Mouse (Mus musculus): ENCODE data around the gene Agpat3.
A peak's percentile ranks its signal among the peaks of the same experiment; 100 is the strongest.

Gene Agpat3

GRCm38 (mm10) chr10:78322806-78323205 is 29.5 kb downstream of the Agpat3 start:
- DNase-seq, result peak; percentile 64

DNA sequence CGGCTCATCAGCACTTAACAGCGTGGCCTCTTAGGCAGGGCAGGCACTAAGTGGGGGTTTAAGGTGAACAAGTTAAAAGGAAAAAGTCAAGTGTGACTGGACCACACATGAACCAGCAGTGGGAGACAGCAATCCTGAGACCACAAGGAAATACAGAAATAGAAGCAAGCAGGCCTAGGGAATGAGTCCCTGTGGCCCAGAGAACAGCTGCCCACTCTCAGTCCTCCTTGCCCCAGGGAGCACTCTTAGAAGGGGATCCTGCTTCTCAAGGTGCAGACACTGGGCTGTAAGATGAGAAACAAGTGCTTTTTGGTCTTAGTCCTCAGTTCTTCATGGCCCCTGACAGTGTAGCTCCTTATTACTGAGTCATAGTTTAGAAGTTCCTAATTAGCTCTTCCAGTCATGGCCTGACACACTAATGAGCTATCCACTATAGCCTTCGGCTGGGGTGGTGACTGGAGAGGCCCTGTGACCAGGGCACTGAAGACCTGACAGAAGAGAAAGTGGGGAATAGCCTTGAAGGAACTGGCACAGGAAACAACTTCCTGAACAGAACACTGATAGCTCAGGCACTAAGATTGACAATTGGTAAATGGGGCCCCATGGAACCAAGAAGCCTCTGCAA is 31.0 kb downstream of the Agpat3 start:
- DNase-seq, result no peak

- DNase-seq, result peak; percentile 35
Observed at GRCm38 (mm10) chr10:78320526-78320925, 31.8 kb downstream of the Agpat3 start.

DNA sequence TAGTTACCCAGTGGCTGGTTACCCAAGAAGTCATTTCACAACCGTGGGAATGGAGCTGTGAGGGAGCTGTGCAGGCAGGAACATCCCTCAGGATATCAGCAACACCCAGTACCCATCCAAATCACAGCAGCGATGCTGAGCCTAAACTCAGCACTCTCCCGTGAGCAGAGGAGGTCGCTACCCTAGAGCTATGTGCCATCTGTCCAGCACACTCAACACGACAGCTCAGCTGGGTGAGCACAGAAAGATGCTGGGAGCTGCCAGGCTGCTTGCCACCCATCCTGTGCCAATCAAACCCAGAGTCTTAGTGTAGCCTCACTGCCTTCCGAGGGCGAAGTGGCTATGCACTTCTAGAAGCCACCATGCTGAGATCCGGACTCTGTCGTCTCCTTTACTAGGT is 32.3 kb downstream of the Agpat3 start:
- DNase-seq, result no peak

GRCm38 (mm10) chr10:78317270-78317923 is 34.9 kb downstream of the Agpat3 start:
- no peak for DNase-seq

GRCm38 (mm10) chr10:78316228-78317087 is 35.8 kb downstream of the Agpat3 start:
- no peak for DNase-seq

DNA sequence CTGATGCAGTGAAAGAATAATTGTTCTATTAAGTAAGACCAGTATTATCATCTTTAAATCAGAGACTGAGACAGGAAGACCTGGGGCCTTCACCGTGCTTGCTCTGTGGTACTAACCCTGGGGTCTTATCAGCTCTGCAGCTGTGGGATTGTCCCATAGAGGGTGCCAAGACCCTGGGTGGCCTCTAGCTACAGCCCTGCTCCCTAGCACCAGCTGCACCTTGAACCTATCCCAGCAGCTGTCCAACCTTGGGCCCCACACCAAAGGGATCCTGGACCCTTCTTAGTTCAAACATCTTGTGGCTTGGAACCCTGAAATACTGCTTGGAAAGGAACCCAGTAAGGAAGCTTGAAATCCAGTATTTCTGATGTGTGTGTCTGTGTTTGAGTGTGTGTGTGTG is 37.1 kb downstream of the Agpat3 start:
- DNase-seq, result no peak

DNA sequence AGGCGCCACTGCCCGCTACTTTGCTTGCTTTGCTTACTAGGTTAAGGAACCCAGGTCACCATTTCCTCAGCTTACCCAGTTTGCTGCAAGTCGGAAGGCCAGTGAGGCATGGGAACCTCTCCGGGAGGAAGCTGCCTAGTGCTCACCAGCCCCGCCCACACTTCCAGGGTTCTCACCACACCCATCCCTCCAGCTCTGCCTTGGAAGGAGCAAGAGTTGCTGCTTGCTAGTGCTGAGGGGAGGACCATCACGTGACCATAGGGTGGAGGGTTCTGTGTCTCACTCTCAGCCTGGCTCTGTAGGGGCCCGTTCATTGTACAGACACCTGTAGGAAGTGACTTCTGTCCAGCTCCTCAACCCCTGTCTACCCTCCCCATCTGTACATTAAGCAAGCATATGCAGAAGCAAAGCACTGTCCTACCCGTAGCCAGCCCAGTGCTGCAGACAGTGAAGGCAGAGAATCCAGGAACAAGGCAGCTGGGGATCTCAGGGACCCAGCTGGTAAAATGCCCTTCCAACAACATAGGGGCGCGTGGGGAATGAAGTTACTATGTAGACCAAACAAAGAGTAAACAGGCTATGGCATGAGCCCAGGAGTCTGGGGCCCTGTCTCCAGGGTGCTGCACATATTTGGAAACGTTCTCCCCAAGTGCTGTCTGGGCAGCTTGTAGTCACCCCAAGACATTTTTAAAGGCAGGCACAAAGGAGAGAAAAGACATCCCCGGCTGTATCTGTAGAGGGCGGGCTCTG is 40.2 kb downstream of the Agpat3 start:
- DNase-seq, result no peak

GRCm38 (mm10) chr10:78310747-78311267 is 41.5 kb downstream of the Agpat3 start:
- no peak for DNase-seq

GRCm38 (mm10) chr10:78308617-78309016 is 43.7 kb downstream of the Agpat3 start:
- DNase-seq, result peak; percentile 39

GRCm38 (mm10) chr10:78307391-78307790 is 44.9 kb downstream of the Agpat3 start:
- DNase-seq, result no peak

GRCm38 (mm10) chr10:78306027-78306426 is 46.3 kb downstream of the Agpat3 start:
- no peak for DNase-seq

GRCm38 (mm10) chr10:78304996-78305395 is 47.3 kb downstream of the Agpat3 start:
- DNase-seq, result no peak

- no peak for DNase-seq
Observed at GRCm38 (mm10) chr10:78303675-78304074, 48.6 kb downstream of the Agpat3 start.

- DNase-seq, result no peak
Observed at GRCm38 (mm10) chr10:78300061-78300460, 52.2 kb downstream of the Agpat3 start.

- no peak for DNase-seq
Observed at GRCm38 (mm10) chr10:78298651-78299644, 53.3 kb downstream of the Agpat3 start.

DNA sequence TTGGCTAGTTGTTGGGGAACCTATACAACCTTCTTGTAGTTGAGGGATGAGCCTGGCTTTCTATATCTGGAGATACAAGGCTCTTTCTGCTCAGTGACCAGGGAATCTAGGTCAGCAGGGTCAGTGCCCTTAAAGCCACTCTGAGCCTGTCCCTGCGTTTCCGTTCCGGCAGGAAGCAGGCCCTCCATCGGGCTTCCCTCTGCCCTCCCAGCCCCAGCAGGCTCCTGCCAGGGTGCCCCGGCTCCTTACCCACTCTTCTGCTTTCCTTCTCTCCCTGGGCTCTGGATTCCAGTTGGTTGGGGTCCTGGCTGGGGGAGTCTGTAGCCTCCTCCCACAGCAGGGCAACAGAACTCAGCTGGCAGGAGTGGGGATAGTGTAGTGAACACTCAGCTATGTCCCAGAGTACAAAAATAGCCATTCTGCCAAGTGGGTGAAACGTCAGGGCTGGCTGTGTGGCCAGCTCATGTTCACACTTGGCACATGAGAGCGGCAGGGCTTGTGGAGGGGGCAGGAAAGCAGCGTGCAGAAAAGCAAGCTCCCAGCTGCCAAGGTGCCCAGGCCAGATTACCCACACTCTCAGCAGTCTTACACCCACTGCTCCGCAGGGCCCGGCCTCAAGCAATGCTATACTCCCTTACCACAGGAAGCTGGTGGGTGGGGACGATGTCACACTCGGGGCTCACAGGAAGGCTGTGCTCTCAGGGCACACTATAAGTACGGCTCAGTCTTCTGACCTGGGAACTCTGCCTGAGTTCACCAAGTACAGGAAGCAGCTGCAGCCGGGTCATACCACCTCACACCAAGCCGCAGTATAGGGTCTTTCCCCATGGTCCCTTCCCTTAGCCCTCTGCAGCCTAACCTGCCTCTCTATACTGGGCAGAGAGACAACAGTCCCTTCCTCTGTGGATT is 54.5 kb downstream of the Agpat3 start:
- DNase-seq, result peak; percentile 91

DNA sequence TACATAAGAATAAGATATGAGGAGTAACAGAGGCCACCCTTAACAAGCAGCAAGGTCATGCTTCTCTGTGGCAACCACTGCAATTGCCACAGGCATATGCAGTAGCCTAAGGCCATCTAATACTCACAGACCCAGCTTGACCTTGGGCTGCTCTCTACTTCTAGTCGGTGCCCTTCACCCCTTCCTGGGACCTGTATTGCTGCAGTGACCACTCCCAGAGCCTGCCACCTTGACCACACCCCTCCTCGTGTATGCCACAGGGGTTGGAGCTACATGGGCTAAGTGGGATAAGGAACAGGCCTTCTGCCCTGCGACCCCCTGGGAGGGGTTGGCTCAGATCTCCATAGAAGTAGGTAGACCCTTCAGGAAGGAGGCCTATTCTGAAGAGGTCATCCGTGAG is 55.3 kb downstream of the Agpat3 start:
- no peak for DNase-seq

DNA sequence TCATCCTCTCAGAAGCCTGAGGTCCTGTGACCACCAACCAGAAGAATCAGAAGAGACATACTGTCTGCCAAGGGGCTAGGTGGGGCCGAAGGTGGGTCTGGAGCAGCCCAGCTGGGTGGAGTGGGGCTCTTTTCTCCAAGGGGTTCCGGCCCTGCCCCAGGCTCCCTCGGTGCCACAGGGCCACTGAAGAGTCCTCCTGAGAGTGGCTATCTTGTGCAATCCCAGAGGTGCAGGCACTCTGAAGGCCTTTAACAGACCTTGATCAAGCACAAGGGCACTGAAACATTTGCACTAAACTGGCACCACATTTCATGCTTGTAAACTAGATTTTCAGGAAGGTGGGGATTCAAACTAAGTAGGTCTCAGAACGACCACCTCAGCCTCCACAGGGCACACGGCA is 55.9 kb downstream of the Agpat3 start:
- no peak for DNase-seq

DNA sequence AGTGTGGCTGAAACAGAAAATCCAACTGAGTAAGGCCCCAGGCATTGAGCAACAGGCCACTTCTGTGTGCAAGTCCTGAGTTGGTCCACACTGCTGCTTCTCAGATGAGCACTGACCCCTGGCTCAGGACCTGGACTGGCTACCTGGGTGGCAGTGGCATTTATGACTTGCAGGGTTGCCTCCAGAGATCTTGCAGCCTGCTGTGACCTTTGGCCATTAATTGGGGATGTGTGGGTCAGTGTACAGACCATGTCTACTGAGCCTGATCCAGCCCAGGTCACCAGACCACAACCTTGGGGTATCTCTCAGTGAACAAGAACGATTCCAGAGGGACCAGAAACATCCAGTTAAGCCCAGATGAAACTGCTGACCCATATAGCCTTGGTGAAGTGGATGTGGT is 58.7 kb downstream of the Agpat3 start:
- DNase-seq, result peak; percentile 79

Data from kidney, adult 9 months (tissue).